Mouse (Mus musculus) CH12.LX (cell line): ENCODE data around the gene Ank3. TPM values are rescaled to one million over a fixed set of nuclear protein-coding genes. Genes with fewer than 3 reads are reported as not detected.

Experiments
- DNase-seq: peaks from one replicate; pipeline ENCODE4 v3.0.0-alpha.2; 2013; ENCODE audit errors: extremely low read depth
- H3K27ac ChIP-seq: 2 replicates; pipeline ENCODE4 v1.5.1; 2012; ENCODE audit warnings: low read depth, mild to moderate bottlenecking, control low read depth, moderate library complexity; ENCODE audit not compliant: insufficient read depth
- H3K27me3 ChIP-seq: replicated peaks from 2 replicates; pipeline ENCODE3; 2012; ENCODE audit warnings: inconsistent platforms
- H3K36me3 ChIP-seq, 2 experiments: replicated peaks in 1 of 2; 2 replicates each; pipeline versions ENCODE3 to v1.6.1; 2012; ENCODE audit warnings: inconsistent platforms in 1 of 2, low read length in 1 of 2, mild to moderate bottlenecking in 1 of 2, mixed read lengths in 1 of 2, moderate library complexity in 1 of 2; ENCODE audit not compliant: control insufficient read depth in 1 of 2, insufficient read depth in 1 of 2
- H3K4me1 ChIP-seq, 2 experiments: 2 replicates each; pipeline ENCODE4 v1.6.1; 2012; ENCODE audit warnings: inconsistent platforms in 1 of 2, moderate library complexity in 1 of 2; ENCODE audit not compliant: insufficient read depth in 2 of 2, control insufficient read depth in 1 of 2
- H3K4me2 ChIP-seq: 2 replicates; pipeline ENCODE4 v1.6.1; 2012; ENCODE audit warnings: low read depth, mild to moderate bottlenecking, control low read depth; ENCODE audit not compliant: poor library complexity, insufficient read depth, severe bottlenecking
- H3K4me3 ChIP-seq, 3 experiments: fragments of 150-350 bp in 1 of 3; sonication (generic) in 1 of 3; replicated peaks in 1 of 3; 2 replicates each; pipeline versions ENCODE3 to v1.5.1; 2011 to 2012; ENCODE audit warnings: low read depth in 2 of 3, low read length in 2 of 3, mild to moderate bottlenecking in 2 of 3, moderate library complexity in 2 of 3, control low read depth in 1 of 3, improper control_type of control experiment in 1 of 3, inconsistent platforms in 1 of 3, mixed read lengths in 1 of 3; ENCODE audit not compliant: poor library complexity in 1 of 3
- H3K79me2 ChIP-seq: replicated peaks from 2 replicates; pipeline ENCODE4 v1.6.1; 2012; ENCODE audit warnings: mild to moderate bottlenecking, moderate library complexity; ENCODE audit not compliant: control insufficient read depth, poor library complexity, insufficient read depth, severe bottlenecking; ENCODE audit errors: extremely low read depth
- H3K9ac ChIP-seq: 2 replicates; pipeline ENCODE4 v1.6.1; 2012; ENCODE audit warnings: low read depth, mild to moderate bottlenecking, control low read depth, moderate library complexity; ENCODE audit not compliant: insufficient read depth
- H3K9me3 ChIP-seq: replicated peaks from 2 replicates; pipeline ENCODE3; 2012; ENCODE audit warnings: low read length, inconsistent platforms, mixed read lengths
- CHD1 ChIP-seq: IDR thresholded peaks from 2 replicates; pipeline ENCODE4 v1.6.1; 2012; ENCODE audit warnings: low read depth, low read length, improper control_type of control experiment, inconsistent platforms
- CHD2 ChIP-seq: IDR thresholded peaks from 2 replicates; pipeline ENCODE4 v1.6.1; 2011; ENCODE audit warnings: low read length, improper control_type of control experiment
- ELF1 ChIP-seq: IDR thresholded peaks from 2 replicates; pipeline ENCODE4 v1.6.1; 2014; ENCODE audit warnings: low read depth, mild to moderate bottlenecking, inconsistent platforms, low read length, improper control_type of control experiment
- EP300 ChIP-seq: IDR thresholded peaks from 2 replicates; pipeline ENCODE4 v1.6.1; 2011; ENCODE audit warnings: low read length, improper control_type of control experiment
- HCFC1 ChIP-seq: IDR thresholded peaks from 2 replicates; pipeline ENCODE4 v1.6.1; 2012; ENCODE audit warnings: low read depth, mild to moderate bottlenecking, inconsistent platforms, low read length, improper control_type of control experiment
- JUND ChIP-seq: conservative IDR thresholded peaks from 2 replicates; pipeline ENCODE4 v1.6.1; 2011; ENCODE audit warnings: low read depth, low read length, improper control_type of control experiment
- MAX ChIP-seq: IDR thresholded peaks from 2 replicates; pipeline ENCODE4 v1.6.1; 2011; ENCODE audit warnings: low read length, improper control_type of control experiment
- MXI1 ChIP-seq: IDR thresholded peaks from 2 replicates; pipeline ENCODE4 v1.6.1; 2011; ENCODE audit warnings: mild to moderate bottlenecking, low read depth, low read length, improper control_type of control experiment
- NRF1 ChIP-seq: IDR thresholded peaks from 2 replicates; pipeline ENCODE4 v1.6.1; 2014; ENCODE audit warnings: low read depth, mild to moderate bottlenecking, inconsistent platforms, low read length, improper control_type of control experiment, moderate library complexity
- POLR2A ChIP-seq: IDR thresholded peaks from 2 replicates; pipeline ENCODE4 v1.6.1; 2011; ENCODE audit warnings: low read depth, mild to moderate bottlenecking, improper control_type of control experiment, low read length
- RCOR1 ChIP-seq: conservative IDR thresholded peaks from 2 replicates; pipeline ENCODE4 v1.6.1; 2012; ENCODE audit warnings: low read depth, mild to moderate bottlenecking, inconsistent platforms, low read length, improper control_type of control experiment
- SIN3A ChIP-seq: IDR thresholded peaks from 2 replicates; pipeline ENCODE4 v1.6.1; 2012; ENCODE audit warnings: low read length, improper control_type of control experiment, inconsistent platforms
- TBP ChIP-seq: conservative IDR thresholded peaks from 2 replicates; pipeline ENCODE4 v1.6.1; 2011; ENCODE audit warnings: low read depth, low read length, improper control_type of control experiment
- UBTF ChIP-seq: IDR thresholded peaks from 2 replicates; pipeline ENCODE4 v1.6.1; 2012; ENCODE audit warnings: low read depth, mild to moderate bottlenecking, inconsistent platforms, low read length, improper control_type of control experiment, moderate library complexity
- ZC3H11A ChIP-seq: IDR thresholded peaks from 2 replicates; pipeline ENCODE4 v1.6.1; 2012; ENCODE audit warnings: low read depth, mild to moderate bottlenecking, inconsistent platforms, low read length, improper control_type of control experiment
- ZKSCAN1 ChIP-seq: IDR thresholded peaks from 2 replicates; pipeline ENCODE4 v1.6.1; 2012; ENCODE audit warnings: low read depth, inconsistent platforms, low read length, improper control_type of control experiment, borderline replicate concordance
- ZMIZ1 ChIP-seq: IDR thresholded peaks from 2 replicates; pipeline ENCODE4 v1.6.1; 2012; ENCODE audit warnings: low read depth, mild to moderate bottlenecking, inconsistent platforms, low read length, improper control_type of control experiment
- dilution Hi-C: fragments of 300-500 bp; cut with MboI; formaldehyde crosslinking; loops from 2 replicates; pipeline ENCODE4 v1.14.3; 2020; ENCODE audit warnings: low sequenced_read_pairs; ENCODE audit not compliant: extremely low pct_unique_long_range_greater_than_20kb, extremely low pct_ligation_motif_present
- in situ Hi-C: fragments of 300-500 bp; cut with MboI; formaldehyde crosslinking; loops from 3 replicates; pipeline ENCODE4 v1.14.3; 2019; ENCODE audit warnings: low sequenced_read_pairs, low pct_ligation_motif_present, low pct_unique_long_range_greater_than_20kb, mixed read lengths
- polyA plus RNA-seq: library from polyadenylated mRNA; unstranded; fragments of >175 nt; gene quantifications from 2 replicates; pipeline ENCODE4 v1.2.1, GENCODE M21; 2012; ENCODE audit warnings: low read depth; ENCODE audit not compliant: insufficient read length
- total RNA-seq, 2 experiments: library from RNA; depleted of rRNA; stranded (reverse); fragments of 300-350 nt in 1 of 2; fragments of >200 nt in 1 of 2; gene quantifications; 2 replicates each; pipeline ENCODE4 v1.2.3; 2012 to 2014

The Ank3 gene
- total and polyA plus RNA-seq, 3 experiments, result 4.7 to 8.3 (median 6.2) TPM

DNA sequence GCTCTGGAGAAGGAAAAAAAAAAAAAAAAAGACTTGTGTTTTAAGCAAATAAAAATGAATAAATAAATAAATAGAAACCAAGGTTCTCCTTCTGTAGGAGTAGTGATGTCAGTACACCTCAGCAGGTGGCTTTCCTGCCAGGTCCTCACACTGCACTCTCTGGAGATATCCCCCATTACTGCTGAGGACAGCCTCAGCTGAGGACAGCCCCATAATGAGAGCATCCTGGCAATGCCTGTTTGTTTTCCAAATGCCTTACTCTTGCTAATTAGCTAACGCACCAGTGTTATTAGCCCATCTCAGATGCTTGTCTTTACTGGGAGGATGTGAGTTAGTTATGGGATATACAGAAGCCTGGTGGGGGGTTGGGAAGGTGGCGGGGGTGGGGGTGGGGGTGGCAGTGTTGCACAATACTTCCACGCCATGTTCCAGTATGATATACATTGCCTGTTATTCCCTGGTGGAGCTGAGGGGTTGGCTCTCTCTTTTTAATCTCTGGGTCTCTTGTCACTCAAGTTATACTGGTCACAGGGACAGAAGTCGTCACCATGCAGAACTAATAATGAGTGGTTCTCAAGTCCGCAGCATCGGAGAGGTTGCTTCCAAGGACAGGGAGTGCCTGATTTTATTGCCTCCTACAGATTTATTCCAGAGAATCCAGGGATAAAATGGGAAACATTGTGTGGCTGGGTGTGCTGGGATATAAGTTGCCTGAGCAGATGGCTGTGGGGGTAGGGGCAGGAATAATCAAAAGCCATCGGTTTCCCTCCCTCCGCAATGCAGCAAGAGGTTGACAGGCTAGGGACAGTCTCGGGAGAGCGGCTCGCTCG is 291.8 kb downstream of the Ank3 start:
- no peak for DNase-seq
- Histone ChIP-seq H3K9ac (no peak overlapping the region), H3K4me3 (no peak overlapping the region), H3K4me1 (no peaks in the 10 kb centered on the region), H3K36me3 (peaks cover 0 to 2% of the 10 kb centered on the region in 2 experiments), H3K9me3 (no peaks in the 10 kb centered on the region), H3K27ac (no peak overlapping the region), H3K27me3 (no peaks in the 10 kb centered on the region), H3K79me2 (no peaks in the 10 kb centered on the region), H3K4me2 (no peak overlapping the region)
- TF ChIP-seq CHD2 (no peak), ZC3H11A (no peak), MAX (no peak), POLR2A (no peak)
- in situ Hi-C loops (no loop called here), dilution Hi-C loops (no loop called here)

DNA sequence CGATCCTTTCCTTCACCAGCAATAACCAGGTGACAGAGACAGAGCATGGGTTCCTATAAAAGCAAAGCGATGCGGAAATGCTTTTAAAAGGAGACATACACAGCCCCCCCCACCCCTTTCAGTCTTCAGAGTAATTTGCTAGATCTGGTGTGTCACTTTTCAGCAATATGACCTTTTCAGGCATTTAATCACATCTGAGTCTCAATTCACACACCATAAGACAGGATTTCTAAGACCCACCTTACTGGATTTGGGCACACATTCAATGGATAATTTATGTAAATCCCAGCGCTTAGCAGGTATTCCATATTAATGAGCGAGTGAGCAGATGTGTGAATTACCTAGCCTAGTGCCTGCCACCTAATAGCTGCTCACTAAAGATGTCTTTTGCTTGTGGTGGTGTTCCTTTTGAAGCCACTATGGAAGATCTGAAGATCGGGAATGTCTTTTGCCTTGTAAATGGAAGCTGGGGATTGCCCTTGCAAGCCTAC is 292.4 kb downstream of the Ank3 start:
- no peak for DNase-seq
- H3K27me3 ChIP-seq, result no peaks in the 10 kb centered on the region
- H3K9me3 ChIP-seq, result no peaks in the 10 kb centered on the region
- no peak overlapping the region for H3K4me2 ChIP-seq
- H3K36me3 ChIP-seq, result peaks cover 0 to 2% of the 10 kb centered on the region in 2 experiments
- in situ Hi-C loops, result no loop called here
- no peak overlapping the region for H3K27ac ChIP-seq
- H3K4me1 ChIP-seq, result no peaks in the 10 kb centered on the region
- H3K4me3 ChIP-seq, result no peak overlapping the region
- no peak for TF ChIP-seq CHD1
- no peak for TF ChIP-seq NRF1
- TF ChIP-seq UBTF, result no peak
- TF ChIP-seq MXI1, result no peak
- TF ChIP-seq EP300, result no peak
- TF ChIP-seq TBP, result no peak
- no peak for TF ChIP-seq ZMIZ1
- TF ChIP-seq JUND, result no peak
- TF ChIP-seq POLR2A, result no peak
- no peak for TF ChIP-seq HCFC1
- TF ChIP-seq, all 38 proteins: peak for 0
- Histone ChIP-seq H3K9ac (no peak overlapping the region), H3K79me2 (no peaks in the 10 kb centered on the region)
- dilution Hi-C loops, result no loop called here

GRCm38 (mm10) chr10:69696019-69696418 is 297.4 kb downstream of the Ank3 start:
- no peak overlapping the region for H3K9ac ChIP-seq
- in situ Hi-C loops (no loop called here), dilution Hi-C loops (no loop called here)
- H3K4me2 ChIP-seq, result no peak overlapping the region
- no peaks in the 10 kb centered on the region for H3K9me3 ChIP-seq
- no peaks in the 10 kb centered on the region for H3K79me2 ChIP-seq
- H3K4me3 ChIP-seq, result no peak overlapping the region
- no peak for DNase-seq
- H3K27ac ChIP-seq, result no peak overlapping the region
- H3K27me3 ChIP-seq, result no peaks in the 10 kb centered on the region
- peaks cover 0 to 2% of the 10 kb centered on the region in 2 experiments for H3K36me3 ChIP-seq
- TF ChIP-seq RCOR1 (no peak), EP300 (no peak), SIN3A (no peak), ZKSCAN1 (no peak), ZC3H11A (no peak), ELF1 (no peak)
- no peaks in the 10 kb centered on the region for H3K4me1 ChIP-seq
